Mouse (Mus musculus) midbrain, embryonic 12.5 days (tissue): ENCODE measurements at regions not wholly inside any gene's neighbourhood (a gene's known extent, or its start where the extent isn't known, plus 50 kb on each side); places are given as distances from the start of the nearest gene placed in this dataset.
A peak's percentile ranks its signal among the peaks of the same experiment; 100 is the strongest.

Experiments
- ATAC-seq: fragments of 200-750 bp; cut with Nextera tagmentation; 2 replicates; pipeline ENCODE4 v1.8.0; 2017; ENCODE audit warnings: low read depth, moderate TSS enrichment, moderate library complexity; ENCODE audit not compliant: low FRiP score
- H3K27ac ChIP-seq: fragments of 300-500 bp; sonication (generic); replicated peaks from 2 replicates; pipeline ENCODE4 v1.5.1; 2016; ENCODE audit warnings: mild to moderate bottlenecking
- H3K27me3 ChIP-seq: fragments of 300-500 bp; sonication (generic); 2 replicates; pipeline ENCODE4 v1.6.1; 2016; ENCODE audit warnings: mild to moderate bottlenecking
- H3K36me3 ChIP-seq: fragments of 300-500 bp; sonication (generic); 2 replicates; pipeline ENCODE4 v1.6.1; 2016
- H3K4me1 ChIP-seq: fragments of 300-500 bp; sonication (generic); 2 replicates; pipeline ENCODE4 v1.6.1; 2016
- H3K4me2 ChIP-seq: fragments of 300-500 bp; sonication (generic); replicated peaks from 2 replicates; pipeline ENCODE4 v1.6.1; 2016; ENCODE audit warnings: mild to moderate bottlenecking, moderate library complexity
- H3K4me3 ChIP-seq: fragments of 300-500 bp; sonication (generic); 2 replicates; pipeline ENCODE4 v1.5.1; 2016; ENCODE audit warnings: mild to moderate bottlenecking
- H3K9ac ChIP-seq: fragments of 300-500 bp; sonication (generic); replicated peaks from 2 replicates; pipeline ENCODE4 v1.6.1; 2016; ENCODE audit warnings: mild to moderate bottlenecking, moderate library complexity
- H3K9me3 ChIP-seq: fragments of 300-500 bp; sonication (generic); 2 replicates; pipeline ENCODE4 v1.6.1; 2016; ENCODE audit warnings: mild to moderate bottlenecking
- WGBS: fragments of 180-500 bp; shearing (Covaris S2); methylation state at CpG from one replicate; pipeline ENCODE4 v1.1.7; 2016; 5-methylcytosine and 5-hydroxymethylcytosine counted together

GRCm38 (mm10) chr10:92164991-92165390 lies 557.2 kb downstream of the Nedd1 start:
- peak overlapping the region; percentile 83 for H3K9ac ChIP-seq
- peaks cover 17% of the 10 kb centered on the region for H3K27me3 ChIP-seq
- peak; percentile 65 for ATAC-seq
- WGBS: 5% methylated on average over 5 of the region's 5 CpGs
- peak overlapping the region; percentile 97 for H3K27ac ChIP-seq
- H3K4me2 ChIP-seq: peak overlapping the region; percentile 46
- H3K9me3 ChIP-seq: no peaks in the 10 kb centered on the region
- no peaks in the 10 kb centered on the region for H3K36me3 ChIP-seq
- H3K4me3 ChIP-seq: peak overlapping the region; percentile 61
- H3K4me1 ChIP-seq: peaks cover 27% of the 10 kb centered on the region

- 5% methylated on average over 3 of the region's 3 CpGs for WGBS
Measured at GRCm38 (mm10) chr10:92164648-92164960, 557.6 kb downstream of the Nedd1 start.

GRCm38 (mm10) chr10:92163851-92164647 lies 558.2 kb downstream of the Nedd1 start:
- H3K4me2 ChIP-seq: peak overlapping the region; percentile 62
- H3K4me1 ChIP-seq: peaks cover 29% of the 10 kb centered on the region
- no peaks in the 10 kb centered on the region for H3K36me3 ChIP-seq
- no peak for ATAC-seq
- peaks cover 17% of the 10 kb centered on the region for H3K27me3 ChIP-seq
- peak overlapping the region; percentile 61 for H3K4me3 ChIP-seq
- H3K27ac ChIP-seq: peak overlapping the region; percentile 97
- no peaks in the 10 kb centered on the region for H3K9me3 ChIP-seq
- 16% methylated on average over 12 of the region's 12 CpGs for WGBS
- peak overlapping the region; percentile 83 for H3K9ac ChIP-seq

More at GRCm38 (mm10) chr10:92164648-92164960, 557.6 kb downstream of the Nedd1 start:
- H3K4me1 ChIP-seq: peaks cover 27% of the 10 kb centered on the region
- peak overlapping the region; percentile 46 for H3K4me2 ChIP-seq
- H3K36me3 ChIP-seq: no peaks in the 10 kb centered on the region
- H3K9me3 ChIP-seq: no peaks in the 10 kb centered on the region
- peak overlapping the region; percentile 61 for H3K4me3 ChIP-seq
- ATAC-seq: no peak
- peak overlapping the region; percentile 97 for H3K27ac ChIP-seq
- peaks cover 17% of the 10 kb centered on the region for H3K27me3 ChIP-seq
- peak overlapping the region; percentile 83 for H3K9ac ChIP-seq

DNA sequence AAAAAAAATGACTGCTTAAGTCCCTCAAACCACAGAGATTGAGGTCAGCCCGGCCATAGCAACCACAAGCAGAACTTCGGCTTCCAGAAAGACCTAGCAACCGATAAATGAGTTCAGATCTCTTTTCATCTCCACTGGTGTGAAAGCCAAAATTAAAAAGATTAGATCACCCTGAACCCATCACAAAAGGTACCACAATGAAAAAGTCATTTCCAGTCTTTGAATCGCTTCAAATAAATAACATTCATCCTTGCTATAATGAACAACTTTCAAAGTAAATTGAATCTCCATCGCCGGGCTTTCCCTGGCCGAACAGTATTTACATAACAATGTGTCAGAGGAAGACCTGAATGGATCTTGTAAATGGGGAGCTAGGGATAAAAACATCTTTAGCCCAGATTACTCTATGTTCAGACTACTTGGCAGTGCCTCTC lies 559.1 kb downstream of the Nedd1 start:
- H3K36me3 ChIP-seq: no peaks in the 10 kb centered on the region
- peak; percentile 59 for ATAC-seq
- peak overlapping the region; percentile 83 for H3K9ac ChIP-seq
- H3K27ac ChIP-seq: peak overlapping the region; percentile 97
- 3% methylated on average over 7 of the region's 7 CpGs for WGBS
- H3K9me3 ChIP-seq: no peaks in the 10 kb centered on the region
- H3K4me2 ChIP-seq: peak overlapping the region; percentile 62
- peaks cover 17% of the 10 kb centered on the region for H3K27me3 ChIP-seq
- peak overlapping the region; percentile 61 for H3K4me3 ChIP-seq
- peaks cover 30% of the 10 kb centered on the region for H3K4me1 ChIP-seq

- Histone ChIP-seq H3K9me3 (no peaks in the 10 kb centered on the region), H3K9ac (peak overlapping the region; percentile 83), H3K36me3 (no peaks in the 10 kb centered on the region), H3K4me3 (peak overlapping the region; percentile 61), H3K4me1 (peaks cover 30% of the 10 kb centered on the region), H3K4me2 (peak overlapping the region; percentile 62), H3K27me3 (peaks cover 17% of the 10 kb centered on the region), H3K27ac (peak overlapping the region; percentile 97)
- ATAC-seq: peak; percentile 50
- WGBS: under 1% methylated on average over 29 of the region's 29 CpGs
Measured at GRCm38 (mm10) chr10:92162473-92163011, 559.7 kb downstream of the Nedd1 start.

- H3K4me1 ChIP-seq: peaks cover 30% of the 10 kb centered on the region
- no peaks in the 10 kb centered on the region for H3K9me3 ChIP-seq
- peak overlapping the region; percentile 46 for H3K4me3 ChIP-seq
- peaks cover 7% of the 10 kb centered on the region; the same call in 1 of the 2 replicates for H3K27me3 ChIP-seq
- peak overlapping the region; percentile 68 for H3K9ac ChIP-seq
- peak overlapping the region; percentile 85 for H3K27ac ChIP-seq
- ATAC-seq: no peak
- H3K4me2 ChIP-seq: peak overlapping the region; percentile 53
- 3% methylated on average over 9 of the region's 9 CpGs for WGBS
- H3K36me3 ChIP-seq: no peaks in the 10 kb centered on the region
Measured at GRCm38 (mm10) chr10:92161501-92161900, 560.7 kb downstream of the Nedd1 start.

DNA sequence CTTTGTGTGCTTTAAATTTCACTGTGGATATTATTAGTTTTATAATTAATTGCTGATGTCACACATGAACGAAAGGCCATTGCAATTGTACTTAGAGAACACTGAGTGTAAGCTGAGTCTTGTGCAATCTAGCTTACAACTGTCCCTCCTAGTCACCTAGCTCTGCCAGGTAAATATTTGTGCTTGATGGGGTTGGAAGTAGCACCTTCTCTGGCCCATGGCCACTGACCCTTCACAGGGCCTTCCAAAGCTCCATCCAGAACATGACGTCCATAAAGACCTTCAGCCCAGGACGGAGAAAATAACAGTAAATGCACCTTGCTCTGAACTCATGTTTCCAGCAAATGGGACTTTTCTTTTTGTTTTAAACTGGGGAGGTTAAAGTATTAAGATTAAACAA lies 576.0 kb downstream of the Nedd1 start:
- Histone ChIP-seq H3K9ac (no peak overlapping the region), H3K27me3 (no peaks in the 10 kb centered on the region), H3K36me3 (peaks cover 16% of the 10 kb centered on the region), H3K4me3 (no peak overlapping the region), H3K27ac (no peak overlapping the region), H3K4me2 (no peak overlapping the region), H3K4me1 (peaks cover 3% of the 10 kb centered on the region; the same call in 1 of the 2 replicates), H3K9me3 (no peaks in the 10 kb centered on the region)
- WGBS: 85% methylated on average over 3 of the region's 3 CpGs
- ATAC-seq: no peak

- H3K4me3 ChIP-seq: no peak overlapping the region
- H3K4me1 ChIP-seq: no peaks in the 10 kb centered on the region
- no peaks in the 10 kb centered on the region for H3K9me3 ChIP-seq
- peaks cover 37% of the 10 kb centered on the region for H3K36me3 ChIP-seq
- no peak for ATAC-seq
- no peak overlapping the region for H3K27ac ChIP-seq
- H3K4me2 ChIP-seq: no peak overlapping the region
- 73% methylated on average over 5 of the region's 5 CpGs for WGBS
- H3K27me3 ChIP-seq: no peaks in the 10 kb centered on the region
- H3K9ac ChIP-seq: no peak overlapping the region
Measured at GRCm38 (mm10) chr10:92135521-92135920, 586.7 kb downstream of the Nedd1 start.

DNA sequence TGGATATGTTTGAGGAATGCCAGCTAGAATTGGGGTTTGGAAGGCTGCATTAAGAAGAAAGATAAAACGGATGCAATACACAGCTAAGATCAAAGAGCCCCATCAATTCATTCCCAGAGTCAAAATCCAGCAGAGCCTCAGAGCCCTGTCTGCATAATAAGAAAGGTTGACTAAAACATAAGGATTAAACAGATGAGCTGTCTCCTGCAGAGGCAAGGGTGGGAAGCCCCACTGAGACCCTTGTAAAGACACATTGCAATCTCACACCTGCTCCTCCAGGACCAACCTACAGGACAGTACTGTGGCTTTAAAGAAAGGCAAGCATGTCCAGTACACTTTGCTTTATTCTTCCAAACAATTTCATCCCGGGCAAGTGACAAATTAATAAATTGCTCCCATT lies 609.4 kb downstream of the Nedd1 start:
- H3K9me3 ChIP-seq: no peaks in the 10 kb centered on the region
- peak; percentile 62; the same call in 1 of the 2 replicates for ATAC-seq
- H3K27me3 ChIP-seq: no peaks in the 10 kb centered on the region
- H3K27ac ChIP-seq: peak overlapping the region; percentile 49; the same call in 1 of the 2 replicates
- H3K9ac ChIP-seq: no peak overlapping the region
- H3K36me3 ChIP-seq: peaks cover 19% of the 10 kb centered on the region
- no peaks in the 10 kb centered on the region for H3K4me1 ChIP-seq
- H3K4me2 ChIP-seq: no peak overlapping the region
- H3K4me3 ChIP-seq: no peak overlapping the region
- WGBS: 12% methylated on average over 2 of the region's 2 CpGs

DNA sequence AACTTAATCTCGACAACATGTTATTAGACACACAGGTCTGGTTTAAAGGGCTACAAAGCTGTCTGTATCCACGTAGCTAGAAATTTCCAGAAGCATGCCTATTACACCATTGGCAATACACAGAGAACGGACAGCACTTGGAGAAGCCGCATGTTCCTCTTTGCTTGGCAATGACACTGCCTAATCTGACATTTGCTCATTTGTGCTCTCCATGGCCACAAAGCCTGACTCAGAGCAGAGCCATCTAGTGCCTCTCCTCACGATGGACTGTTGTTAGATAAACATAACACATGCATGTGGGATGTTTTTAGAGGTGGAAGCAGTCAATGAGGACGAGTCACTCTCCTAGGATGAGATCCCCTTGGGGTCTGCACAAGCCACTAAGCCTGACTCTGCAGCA lies 615.9 kb downstream of the Nedd1 start:
- Histone ChIP-seq H3K4me2 (no peak overlapping the region), H3K9me3 (no peaks in the 10 kb centered on the region), H3K27me3 (no peaks in the 10 kb centered on the region), H3K9ac (no peak overlapping the region), H3K36me3 (peaks cover 20% of the 10 kb centered on the region; the same call in 1 of the 2 replicates), H3K4me3 (no peak overlapping the region), H3K27ac (no peak overlapping the region), H3K4me1 (peaks cover 9% of the 10 kb centered on the region; the same call in 1 of the 2 replicates)
- WGBS: 75% methylated on average over 6 of the region's 6 CpGs
- ATAC-seq: no peak

- no peaks in the 10 kb centered on the region for H3K27me3 ChIP-seq
- H3K4me2 ChIP-seq: no peak overlapping the region
- H3K4me1 ChIP-seq: peaks cover 9% of the 10 kb centered on the region; the same call in 1 of the 2 replicates
- WGBS: 54% methylated on average over 9 of the region's 9 CpGs
- H3K27ac ChIP-seq: peak overlapping the region; percentile 63
- peaks cover 12% of the 10 kb centered on the region; the same call in 1 of the 2 replicates for H3K36me3 ChIP-seq
- H3K4me3 ChIP-seq: no peak overlapping the region
- no peaks in the 10 kb centered on the region for H3K9me3 ChIP-seq
- ATAC-seq: no peak
- no peak overlapping the region for H3K9ac ChIP-seq
Measured at GRCm38 (mm10) chr10:92103887-92104286, 618.3 kb downstream of the Nedd1 start.

- Histone ChIP-seq H3K27ac (peak overlapping the region; percentile 60), H3K36me3 (peaks cover 10% of the 10 kb centered on the region; the same call in 1 of the 2 replicates), H3K27me3 (no peaks in the 10 kb centered on the region), H3K4me2 (no peak overlapping the region; the same call in 1 of the 2 replicates), H3K9me3 (no peaks in the 10 kb centered on the region), H3K4me3 (no peak overlapping the region), H3K9ac (no peak overlapping the region), H3K4me1 (peaks cover 13% of the 10 kb centered on the region; the same call in 1 of the 2 replicates)
- no peak; the same call in 1 of the 2 replicates for ATAC-seq
- WGBS: 51% methylated on average over 4 of the region's 4 CpGs
Measured at GRCm38 (mm10) chr10:92102755-92103154, 619.5 kb downstream of the Nedd1 start.
